Mouse (Mus musculus): ENCODE results near the gene Siah2. TPM values are rescaled to one million over a fixed set of nuclear protein-coding genes. Genes with fewer than 3 reads are reported as not detected.

Gene Siah2
- total RNA-seq, 2 experiments from 2014 or later = 11.8 to 12.5 TPM

GRCm38 (mm10) chr3:58695044-58695443 lies 2.8 kb upstream of the Siah2 start:
- DNase-seq = no peak

GRCm38 (mm10) chr3:58693331-58693730 lies 1.1 kb upstream of the Siah2 start:
- no peak for DNase-seq

DNA sequence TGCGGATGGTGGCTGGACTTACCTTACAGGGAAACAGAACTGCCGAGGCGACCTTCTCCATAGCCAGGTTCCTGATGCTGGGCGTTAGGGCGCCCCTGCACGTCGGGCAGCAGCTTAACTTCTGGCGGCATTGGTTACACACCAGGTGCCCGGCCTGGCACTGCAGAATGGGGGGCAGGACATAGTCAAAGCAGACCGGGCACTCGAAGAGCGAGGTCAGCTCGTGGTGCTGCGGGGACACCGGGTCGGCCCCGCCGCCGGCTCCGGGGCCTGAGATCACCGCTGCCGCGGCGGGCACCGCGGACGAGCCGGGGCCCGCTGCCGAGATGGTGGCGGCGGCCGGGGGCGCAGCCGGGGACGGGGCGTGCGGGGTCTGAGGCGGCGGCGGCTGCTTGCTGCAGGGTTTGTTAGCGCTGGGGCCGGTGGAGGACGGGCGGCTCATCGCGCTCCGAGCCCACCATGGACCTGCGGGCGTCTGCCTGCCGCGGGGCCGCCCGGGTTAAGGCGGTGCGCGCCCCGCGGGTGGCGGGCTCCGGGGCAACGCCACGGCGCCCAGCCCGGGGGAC lies 743 bp downstream of the Siah2 start:
- peak; percentile 50 to 71 for DNase-seq

DNA sequence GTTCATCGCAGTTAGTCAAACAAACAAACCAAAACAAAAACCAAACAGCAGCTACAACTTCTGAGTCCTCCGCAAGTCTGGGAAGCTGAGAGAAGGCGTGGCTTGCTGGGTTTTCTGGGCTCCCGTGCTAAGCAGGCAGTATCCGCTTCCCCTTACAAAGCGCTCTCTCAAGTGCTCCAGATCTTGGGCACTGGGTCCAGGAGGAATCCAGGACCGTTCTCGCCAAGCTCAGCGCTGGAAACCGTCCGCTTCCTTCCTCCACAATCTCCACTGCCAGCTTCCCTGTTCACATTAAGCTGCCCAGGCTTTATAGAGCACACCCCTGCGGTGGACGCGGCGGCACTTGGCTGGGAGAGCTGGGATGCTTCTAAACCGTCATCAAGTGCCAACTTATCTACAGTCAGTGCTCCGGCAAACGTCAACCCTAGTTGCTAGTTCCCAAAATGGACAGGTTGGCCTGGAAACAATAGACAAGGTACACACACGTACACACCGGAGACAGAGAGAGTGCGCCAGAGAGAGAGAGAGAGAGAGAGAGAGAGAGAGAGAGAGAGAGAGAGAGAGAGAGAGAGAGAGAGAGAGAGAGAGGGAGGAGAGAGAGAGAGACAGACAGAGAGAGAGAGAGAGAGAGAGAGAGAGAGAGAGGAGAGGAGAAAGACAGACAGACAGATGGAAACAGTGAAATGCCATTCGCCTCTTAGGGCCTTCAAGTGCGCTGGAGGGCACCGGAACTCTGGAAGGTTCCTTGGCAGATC lies 1.4 kb downstream of the Siah2 start:
- peak; percentile 80 to 83 for DNase-seq

- no peak for DNase-seq
Observed at GRCm38 (mm10) chr3:58689721-58690120, 2.5 kb downstream of the Siah2 start.

DNA sequence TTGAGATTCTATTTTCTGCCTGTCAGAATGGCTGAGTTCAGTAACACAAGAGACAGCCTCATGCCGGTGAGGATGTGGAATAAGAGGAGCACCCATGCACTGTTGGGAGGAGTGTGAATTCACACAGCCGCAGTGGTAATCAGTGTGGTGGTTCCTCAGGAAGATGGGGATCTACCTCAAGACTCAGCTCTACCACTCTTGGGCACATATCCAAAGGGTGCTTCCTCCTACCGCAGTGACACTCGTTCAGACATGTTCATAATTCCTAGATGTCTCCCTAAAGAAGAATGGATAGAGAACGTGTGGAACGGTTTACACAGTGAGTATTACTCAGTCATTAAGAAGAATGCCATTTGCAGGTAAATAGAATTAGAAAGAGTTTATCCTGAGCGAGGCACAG lies 3.1 kb downstream of the Siah2 start:
- no peak for DNase-seq

DNA sequence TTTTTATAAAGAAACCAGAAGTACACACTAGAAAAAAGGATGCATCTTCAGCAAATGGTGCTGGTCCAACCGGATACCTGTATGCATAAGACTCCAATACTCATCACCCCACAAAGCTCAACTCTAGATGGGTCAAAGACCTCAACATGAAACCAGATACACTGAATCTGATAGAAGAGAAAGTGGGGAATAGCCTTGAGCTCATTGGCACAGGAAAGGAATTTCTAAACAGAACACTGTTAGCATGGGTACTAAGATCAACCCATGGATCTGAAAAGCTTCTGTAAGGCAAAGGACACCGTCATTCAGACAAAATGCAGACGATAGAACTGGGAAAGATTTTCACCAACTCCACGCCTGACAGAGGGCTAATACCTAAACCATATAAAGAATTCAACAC lies 3.6 kb downstream of the Siah2 start:
- no peak for DNase-seq

- no peak for DNase-seq
Observed at GRCm38 (mm10) chr3:58686922-58687284, 5.3 kb downstream of the Siah2 start.

DNA sequence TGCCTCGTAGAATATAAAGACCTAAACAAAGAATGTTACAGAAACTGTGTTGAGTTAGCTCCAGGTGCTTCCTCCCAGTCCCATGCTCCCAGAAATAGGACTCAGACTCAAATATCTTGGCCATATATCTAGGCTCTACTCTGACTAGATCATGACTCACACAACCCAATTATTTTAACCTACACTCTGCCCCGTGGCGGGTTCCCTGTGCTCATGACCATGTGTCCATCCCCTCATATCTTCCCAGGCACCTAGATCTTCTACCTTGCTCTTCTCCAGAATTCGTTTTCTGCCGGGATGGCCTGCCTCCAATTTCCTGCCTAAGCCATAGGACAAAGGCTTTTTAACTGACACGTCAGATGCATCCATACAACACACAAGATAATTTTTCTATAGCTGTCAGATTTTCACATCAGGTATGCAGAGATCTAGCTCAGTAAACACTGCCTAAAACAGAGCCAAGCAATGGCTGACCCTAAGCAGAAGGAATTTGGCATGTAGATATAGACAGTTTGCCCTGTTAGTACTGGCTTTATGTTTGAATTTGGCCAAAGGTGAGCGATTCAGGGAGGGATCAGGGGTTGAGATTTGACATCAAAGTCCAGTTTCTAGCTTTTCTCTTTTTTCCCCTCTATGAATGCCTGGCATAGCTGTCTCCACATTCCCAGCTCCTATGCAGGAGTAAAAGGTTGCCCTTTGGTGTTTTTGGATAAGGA lies 5.8 kb downstream of the Siah2 start:
- DNase-seq = no peak

DNA sequence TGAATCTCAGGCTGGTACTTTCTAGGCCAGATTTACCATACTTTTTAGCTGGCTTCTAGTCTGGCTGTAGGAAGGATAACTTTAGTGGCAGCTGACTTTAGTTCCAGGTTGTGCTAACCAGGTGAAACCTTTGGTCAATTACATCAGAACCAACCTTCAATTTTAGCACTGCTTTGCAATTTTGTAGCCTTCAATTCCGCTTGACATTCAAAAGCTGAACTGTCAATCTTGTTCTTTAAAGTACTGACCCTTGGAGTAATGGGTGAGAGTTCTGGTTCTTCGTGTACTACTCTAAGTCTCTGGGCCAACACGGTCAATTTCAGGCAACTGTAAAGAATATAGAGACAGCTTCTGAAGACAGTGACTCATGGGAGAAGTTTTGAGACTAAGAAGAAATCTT lies 6.8 kb downstream of the Siah2 start:
- no peak for DNase-seq

DNA sequence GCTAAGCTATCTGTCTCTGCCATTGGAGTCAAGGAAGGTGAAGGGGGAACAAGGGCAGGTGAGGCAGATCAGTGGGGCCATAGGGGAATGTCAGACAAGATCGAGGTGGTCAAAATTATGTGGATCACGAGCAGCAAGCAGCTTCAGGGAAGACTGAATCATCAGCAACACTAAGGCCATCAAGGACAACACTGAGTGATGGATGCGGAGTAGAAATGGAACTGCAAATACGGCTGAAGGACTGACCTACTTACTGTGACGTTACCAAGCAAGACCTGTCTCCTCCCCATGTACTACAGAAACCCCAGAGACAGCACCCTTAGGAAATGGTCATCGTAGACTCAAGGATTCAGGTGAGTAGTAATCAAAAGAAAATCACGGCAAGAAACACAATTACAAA lies 8.9 kb downstream of the Siah2 start:
- DNase-seq = no peak

DNA sequence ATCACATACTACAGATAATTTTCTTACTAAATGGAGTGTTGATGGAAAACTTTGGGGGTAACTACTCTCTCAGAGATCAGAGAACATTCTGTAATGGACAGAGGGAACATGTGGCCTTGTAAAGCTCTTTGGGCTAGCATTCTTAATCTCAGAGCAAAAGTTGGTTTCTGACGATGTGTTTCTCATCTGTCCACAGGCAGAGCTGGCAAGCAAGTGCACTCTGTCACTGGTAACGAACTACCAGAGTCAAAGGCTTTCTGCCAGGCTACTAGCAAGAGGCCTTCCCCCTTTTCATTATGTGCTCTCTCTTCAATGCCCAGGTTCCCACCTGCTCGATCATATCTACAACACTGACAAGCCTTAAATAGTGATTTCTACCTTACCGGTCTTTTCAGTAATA lies 9.9 kb downstream of the Siah2 start:
- DNase-seq = no peak

DNA sequence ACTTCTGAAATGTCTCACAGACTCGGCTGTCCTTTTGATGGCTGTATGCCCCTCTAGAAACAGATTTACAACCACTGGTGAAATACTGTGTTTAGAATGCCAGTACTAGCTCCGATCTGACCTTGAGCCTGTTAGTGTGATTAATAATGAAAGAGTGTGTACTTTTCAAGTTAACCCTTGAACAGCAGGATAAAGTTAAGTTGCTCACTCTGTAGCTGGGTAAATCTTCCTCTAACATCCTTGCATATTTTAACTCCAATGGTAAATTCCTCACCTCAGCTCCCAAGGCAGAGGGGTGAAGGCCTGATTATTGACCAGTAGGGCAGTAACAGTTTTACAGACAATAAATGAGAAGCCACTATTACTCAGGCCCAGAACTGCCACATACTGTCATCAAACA lies 10.4 kb downstream of the Siah2 start:
- no peak for DNase-seq

GRCm38 (mm10) chr3:58680943-58681637 lies 11.1 kb downstream of the Siah2 start:
- DNase-seq = no peak

DNA sequence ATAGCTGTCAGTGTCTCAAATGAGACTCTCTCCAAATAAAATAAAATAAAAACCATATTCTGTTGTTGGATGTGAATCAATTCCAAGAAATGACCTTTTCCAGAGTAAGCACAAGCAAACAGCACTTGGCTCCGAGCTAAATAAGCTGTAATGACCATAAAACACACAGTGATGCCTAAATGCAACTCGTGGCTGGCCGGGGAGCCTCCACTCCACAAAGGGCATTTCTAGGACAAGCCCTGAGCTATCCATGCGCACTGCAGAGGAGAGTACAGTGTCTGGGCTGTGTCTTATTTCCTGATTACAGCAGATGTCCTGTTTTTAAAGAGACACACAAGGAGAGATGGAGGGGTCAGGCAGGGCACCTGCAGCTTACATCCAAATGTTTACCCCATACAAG lies 12.2 kb downstream of the Siah2 start:
- no peak for DNase-seq

GRCm38 (mm10) chr3:58678905-58679304 lies 13.3 kb downstream of the Siah2 start:
- no peak for DNase-seq

GRCm38 (mm10) chr3:58678384-58678783 lies 13.8 kb downstream of the Siah2 start:
- DNase-seq = no peak

GRCm38 (mm10) chr3:58677615-58678014 lies 14.6 kb downstream of the Siah2 start:
- no peak for DNase-seq

GRCm38 (mm10) chr3:58673295-58673694 lies 18.9 kb downstream of the Siah2 start:
- DNase-seq = no peak

GRCm38 (mm10) chr3:58672481-58673183 lies 19.6 kb downstream of the Siah2 start:
- DNase-seq = no peak

DNA sequence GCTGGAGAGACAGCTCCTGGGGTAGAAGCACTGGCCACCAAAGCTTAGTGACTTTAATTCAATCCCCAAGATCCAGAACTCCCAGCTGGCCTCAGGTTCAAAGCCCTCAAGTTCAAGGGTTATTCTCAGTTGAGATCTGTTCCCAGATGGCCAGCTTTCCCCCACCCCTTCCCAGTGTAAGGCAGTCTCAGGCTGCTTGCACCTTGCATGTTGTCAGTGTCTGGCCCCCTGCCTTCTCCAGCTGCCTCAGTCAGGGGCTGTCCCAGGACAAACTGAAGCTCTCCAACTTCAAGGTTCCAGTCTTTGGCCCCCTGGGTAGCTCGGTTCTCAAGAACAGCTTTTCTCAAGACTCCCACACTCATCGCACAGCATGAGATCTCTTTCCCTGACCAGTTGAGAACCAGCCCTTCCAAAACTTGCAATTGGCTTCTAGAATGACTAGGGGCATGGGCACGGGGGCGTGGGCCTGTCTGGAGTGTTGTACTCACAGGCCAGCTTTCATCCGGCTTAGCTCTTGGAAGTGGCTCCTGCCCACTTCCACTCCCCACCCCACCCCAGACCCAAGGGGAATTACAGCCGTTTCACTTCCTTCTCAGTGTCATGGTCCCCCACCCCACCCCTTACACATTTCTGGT lies 20.5 kb downstream of the Siah2 start:
- DNase-seq = peak in 1 of 2 experiments; percentile 39

DNA sequence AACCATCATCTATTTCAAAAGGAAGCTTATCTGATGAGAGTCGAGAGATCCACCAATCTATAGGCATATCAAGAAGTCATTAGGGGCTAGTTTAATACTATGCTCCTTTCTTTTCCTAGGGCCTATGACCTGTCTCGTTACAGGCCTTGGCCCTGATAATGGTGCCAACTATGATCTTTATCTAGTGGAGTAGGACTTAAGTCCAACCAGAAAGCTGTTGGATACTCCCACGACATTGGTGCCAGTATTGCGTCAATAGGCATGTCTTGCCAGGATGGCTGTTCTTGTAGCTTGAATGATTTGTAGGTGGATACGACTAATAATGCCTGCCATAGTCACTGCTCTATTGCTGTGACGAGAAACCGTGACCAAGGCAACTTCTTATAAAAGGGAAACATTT lies 28.2 kb downstream of the Siah2 start:
- no peak for DNase-seq

Measured in heart, adult 18-20 months (tissue).